Mouse (Mus musculus) 416B (cell line): ENCODE results near the gene Hmcn1.

Experiments
- DNase-seq: peaks from one replicate; pipeline ENCODE4 v3.0.0; 2011; ENCODE audit warnings: low read depth

Gene Hmcn1

DNA sequence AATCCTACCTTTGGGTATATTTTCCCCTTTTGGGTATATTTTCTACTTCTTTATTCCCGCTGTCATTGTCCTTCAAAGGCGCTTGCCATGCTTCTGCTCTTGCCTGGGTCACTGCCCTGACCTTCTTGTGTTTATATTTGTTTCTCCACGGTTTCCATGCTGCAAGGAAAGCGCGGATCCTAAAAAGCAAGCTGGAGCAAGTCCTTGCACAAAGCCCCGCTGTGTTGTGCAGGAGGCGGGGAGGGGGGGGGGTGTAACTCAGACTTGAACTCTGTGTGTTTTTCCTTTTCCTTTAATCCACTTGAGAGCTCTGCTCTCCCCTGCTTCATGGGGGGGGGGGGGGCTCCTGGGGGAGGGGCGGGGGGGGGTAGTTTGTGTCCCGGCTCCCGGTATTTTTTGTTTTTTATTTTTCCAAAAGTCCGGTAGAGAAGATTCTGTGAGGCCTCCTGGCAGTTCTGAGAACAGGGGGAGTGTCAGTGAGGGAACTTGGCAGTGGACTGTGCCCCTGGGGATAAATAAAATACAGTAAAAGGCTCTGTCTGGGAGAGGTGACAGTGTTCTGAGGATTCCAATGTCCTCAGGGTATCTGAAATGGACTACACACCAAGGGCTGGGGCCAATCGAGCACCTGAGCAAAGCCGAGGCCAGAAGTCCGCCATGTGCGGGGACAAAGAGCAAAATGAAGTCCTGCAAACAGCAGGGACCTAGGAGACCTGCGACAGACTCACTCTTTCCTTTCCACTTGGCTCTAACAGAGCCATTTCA is 457.3 kb downstream of the Hmcn1 start:
- DNase-seq = no peak

- DNase-seq = no peak
These were observed 458.6 kb downstream of the Hmcn1 start for GRCm38 (mm10) chr1:150534587-150534986.

DNA sequence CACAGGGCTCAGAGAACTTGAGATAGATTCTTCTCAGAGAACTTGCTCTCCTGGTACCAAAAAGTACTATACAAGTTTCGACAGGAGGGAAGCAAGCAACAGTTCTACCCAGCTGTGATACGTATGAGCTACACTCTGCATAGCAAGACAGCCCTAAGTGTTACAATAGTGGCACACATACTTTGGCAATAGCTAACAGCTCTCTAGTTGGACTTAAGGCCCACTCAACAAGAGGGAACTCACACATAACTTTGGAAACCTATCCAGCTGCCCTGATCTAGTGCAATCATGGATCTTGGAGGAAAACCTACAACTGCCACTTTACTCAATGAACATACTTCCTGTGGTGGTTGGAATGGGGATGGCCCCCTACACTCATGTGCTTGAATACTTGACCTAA is 480.2 kb downstream of the Hmcn1 start:
- DNase-seq = no peak
